Mouse (Mus musculus) kidney, embryonic 16.5 days (tissue): ENCODE results near the gene Zfp94. TPM values are rescaled to one million over a fixed set of nuclear protein-coding genes. Genes with fewer than 3 reads are reported as not detected.

Experiments
- ATAC-seq: fragments of 200-750 bp; cut with Nextera tagmentation; 2 replicates; pipeline ENCODE4 v1.8.0; 2017; ENCODE audit warnings: moderate TSS enrichment; ENCODE audit not compliant: low FRiP score, low TSS enrichment
- H3K27ac ChIP-seq: fragments of 300-500 bp; sonication (generic); 2 replicates; pipeline ENCODE4 v1.5.1; 2014; ENCODE audit warnings: low read length
- H3K27me3 ChIP-seq: fragments of 300-500 bp; sonication (generic); 2 replicates; pipeline ENCODE4 v1.6.1; 2014; ENCODE audit warnings: low read length, control low read depth, mixed read lengths; ENCODE audit not compliant: insufficient read depth
- H3K36me3 ChIP-seq: fragments of 300-500 bp; sonication (generic); 2 replicates; pipeline ENCODE4 v1.6.1; 2014; ENCODE audit warnings: low read length, control low read depth, mixed read lengths; ENCODE audit not compliant: insufficient read depth
- H3K4me1 ChIP-seq: fragments of 300-500 bp; sonication (generic); 2 replicates; pipeline ENCODE4 v1.6.1; 2014; ENCODE audit warnings: low read length, control low read depth, mixed read lengths; ENCODE audit not compliant: insufficient read depth
- H3K4me2 ChIP-seq: fragments of 300-500 bp; sonication (generic); replicated peaks from 2 replicates; pipeline ENCODE4 v1.6.1; 2014; ENCODE audit warnings: low read depth, low read length
- H3K4me3 ChIP-seq: fragments of 300-500 bp; sonication (generic); 2 replicates; pipeline ENCODE4 v1.5.1; 2014; ENCODE audit warnings: mild to moderate bottlenecking, low read length
- H3K9ac ChIP-seq: fragments of 300-500 bp; sonication (generic); replicated peaks from 2 replicates; pipeline ENCODE4 v1.6.1; 2014; ENCODE audit warnings: low read length
- H3K9me3 ChIP-seq: fragments of 300-500 bp; sonication (generic); 2 replicates; pipeline ENCODE4 v1.6.1; 2016; ENCODE audit warnings: low read length, control low read depth
- WGBS: fragments of 180-500 bp; shearing (Covaris S2); extraction: QIAGEN DNeasy Blood & Tissue Kit; methylation state at CpG from one replicate; pipeline ENCODE4 v1.1.7; 2014; 5-methylcytosine and 5-hydroxymethylcytosine counted together
- polyA plus RNA-seq: library from polyadenylated mRNA; unstranded; fragments of >200 nt; fragmentation: Nextera tagmentation; extraction: Ambion mirVana; gene quantifications from 2 replicates; pipeline ENCODE4 v1.2.1, GENCODE M21; 2015

Zfp94 gene
- polyA plus RNA-seq, 1 experiment from 2014 or later, result 13.9 TPM

DNA sequence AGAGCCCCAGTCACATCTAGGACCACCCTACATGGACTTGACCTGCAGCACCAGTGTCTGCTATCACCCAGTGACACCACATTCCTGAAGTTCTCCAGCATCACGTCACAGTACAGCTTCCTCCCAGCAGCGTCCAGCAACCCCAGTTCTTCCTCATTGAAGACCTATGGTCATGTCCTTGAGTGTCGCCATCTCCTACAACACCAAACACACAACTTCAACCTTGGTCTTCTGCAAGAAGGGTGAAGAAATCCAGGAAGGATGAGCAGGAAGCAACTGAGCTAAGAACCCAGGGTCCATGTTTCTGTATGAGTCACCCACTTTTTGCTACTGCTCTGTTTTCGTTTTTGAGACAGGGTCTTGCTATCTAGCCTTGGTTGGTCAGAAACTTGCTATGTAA, 6.1 kb upstream of the Zfp94 start:
- H3K4me3 ChIP-seq, result no peak overlapping the region
- no peak overlapping the region for H3K27ac ChIP-seq
- ATAC-seq, result no peak
- H3K4me2 ChIP-seq, result no peak overlapping the region
- WGBS, result 83% methylated on average over 4 of the region's 4 CpGs
- 0 out of 2 replicates have a peak, but pooled peaks cover 2% of the 10 kb centered on the region for H3K4me1 ChIP-seq
- H3K9ac ChIP-seq, result no peak overlapping the region
- no peaks in the 10 kb centered on the region for H3K36me3 ChIP-seq
- H3K27me3 ChIP-seq, result no peaks in the 10 kb centered on the region
- peaks cover 16% of the 10 kb centered on the region for H3K9me3 ChIP-seq

DNA sequence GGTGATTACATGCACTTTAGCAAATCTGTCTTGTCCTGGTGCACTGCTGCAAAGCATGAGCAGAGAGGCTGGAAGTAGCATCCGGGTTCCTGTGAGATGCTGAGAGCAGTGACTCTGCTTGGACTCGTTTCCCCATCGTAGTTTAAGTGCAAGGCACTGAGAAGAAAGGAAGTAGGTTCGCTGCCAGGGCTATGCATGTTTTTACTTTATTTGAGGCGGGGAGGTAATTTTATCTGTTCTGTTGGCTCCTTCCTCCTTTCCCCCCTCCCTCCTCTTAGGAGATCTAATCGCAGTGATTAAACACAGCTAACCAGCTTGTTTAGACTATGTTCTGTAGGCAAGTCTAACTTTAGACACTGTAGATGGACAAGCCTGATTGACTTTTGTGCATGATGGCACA, 2.5 kb upstream of the Zfp94 start:
- 52% methylated on average over 6 of the region's 6 CpGs for WGBS

DNA sequence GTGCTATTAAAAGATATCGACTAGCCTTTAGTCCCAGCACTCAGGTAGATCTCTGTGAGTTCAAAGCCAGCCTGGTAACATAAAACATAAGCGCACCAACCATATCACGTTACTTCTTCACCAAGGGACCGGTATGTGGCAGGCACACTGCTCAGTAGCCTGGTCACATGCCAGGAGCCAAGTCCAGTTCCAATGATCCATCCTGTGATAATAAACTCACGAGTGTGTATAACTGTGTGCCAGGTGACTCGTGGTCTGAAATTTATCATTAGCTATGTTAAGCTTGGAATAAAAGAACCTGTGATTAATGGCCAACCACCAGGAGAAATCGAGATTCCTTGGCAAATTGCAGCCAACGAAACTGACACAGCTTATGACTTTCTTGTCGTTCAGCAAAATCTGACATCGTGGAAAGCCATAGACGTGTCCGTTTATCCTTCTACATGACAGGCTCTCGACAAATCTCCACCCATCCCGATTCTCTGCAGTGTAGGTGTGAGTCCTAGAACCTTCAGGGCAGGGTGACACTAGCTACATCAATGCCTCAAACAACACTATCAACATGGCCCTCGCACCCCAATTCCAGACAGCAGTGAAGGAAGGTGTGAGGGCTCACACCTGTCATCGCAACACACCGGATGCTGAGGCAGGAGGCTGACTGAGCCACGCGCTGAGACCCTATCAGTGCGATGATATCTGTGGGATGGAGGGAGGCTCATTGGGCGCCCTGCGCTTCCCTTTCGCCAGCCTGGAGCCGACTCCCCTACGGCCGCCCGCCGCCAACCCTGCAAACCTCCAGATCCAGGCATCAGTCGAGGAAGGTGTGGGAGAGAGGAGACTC, 520 bp downstream of the Zfp94 start:
- WGBS, result 22% methylated on average over 29 of the region's 29 CpGs
- no peak; the same call in 1 of the 2 replicates for ATAC-seq

More for the DNA sequence above, 2.5 kb upstream of the Zfp94 start:
- no peak overlapping the region for H3K4me2 ChIP-seq
- H3K27me3 ChIP-seq, result no peaks in the 10 kb centered on the region
- no peak overlapping the region for H3K9ac ChIP-seq
- H3K9me3 ChIP-seq, result peaks cover 3% of the 10 kb centered on the region
- peaks cover 9% of the 10 kb centered on the region for H3K4me1 ChIP-seq
- no peak for ATAC-seq
- no peak overlapping the region for H3K4me3 ChIP-seq
- H3K27ac ChIP-seq, result no peak overlapping the region
- no peaks in the 10 kb centered on the region for H3K36me3 ChIP-seq

DNA sequence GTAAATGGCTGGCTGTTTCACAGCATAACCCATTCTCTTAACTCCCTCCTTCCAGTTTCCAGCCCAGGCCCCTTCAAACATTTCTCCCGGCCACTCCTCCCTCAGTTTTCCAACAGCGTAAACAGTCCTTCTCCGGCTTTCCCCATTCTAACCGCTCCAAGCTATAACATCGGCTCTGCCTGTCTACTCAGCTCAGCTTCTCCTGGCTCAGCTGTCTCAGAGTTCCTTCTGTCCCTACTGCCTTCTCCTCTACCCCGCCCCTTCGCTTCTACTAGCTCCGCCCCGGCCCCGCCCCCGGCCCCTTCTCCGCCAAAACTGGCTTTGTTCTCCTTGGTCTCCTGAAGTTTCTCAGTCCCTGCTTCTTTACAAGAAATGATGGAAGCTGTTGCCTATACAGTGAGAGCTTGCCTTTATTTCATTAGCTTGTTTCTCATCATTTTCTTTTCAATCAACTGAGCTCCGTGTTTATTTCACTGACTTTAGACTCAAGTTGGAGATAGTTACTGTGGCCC, 15.6 kb downstream of the Zfp94 start, which contains the start of gene Zfp61:
Gene Zfp61, minus strand, starts transcription at position 462 of the 512 bp plus-strand sequence.
- peaks cover 35% of the 10 kb centered on the region for H3K36me3 ChIP-seq
- WGBS, result 1% methylated on average over 13 of the region's 13 CpGs

More for the DNA sequence above, 520 bp downstream of the Zfp94 start:
- peaks cover 7% of the 10 kb centered on the region for H3K36me3 ChIP-seq
- H3K27me3 ChIP-seq, result no peaks in the 10 kb centered on the region
- H3K9me3 ChIP-seq, result no peaks in the 10 kb centered on the region
- peak overlapping the region; percentile 68; the same call in 1 of the 2 replicates for H3K27ac ChIP-seq
- H3K9ac ChIP-seq, result peak overlapping the region; percentile 79
- peak overlapping the region; percentile 84 for H3K4me2 ChIP-seq
- H3K4me1 ChIP-seq, result peaks cover 9% of the 10 kb centered on the region
- peak overlapping the region; percentile 66 for H3K4me3 ChIP-seq

DNA sequence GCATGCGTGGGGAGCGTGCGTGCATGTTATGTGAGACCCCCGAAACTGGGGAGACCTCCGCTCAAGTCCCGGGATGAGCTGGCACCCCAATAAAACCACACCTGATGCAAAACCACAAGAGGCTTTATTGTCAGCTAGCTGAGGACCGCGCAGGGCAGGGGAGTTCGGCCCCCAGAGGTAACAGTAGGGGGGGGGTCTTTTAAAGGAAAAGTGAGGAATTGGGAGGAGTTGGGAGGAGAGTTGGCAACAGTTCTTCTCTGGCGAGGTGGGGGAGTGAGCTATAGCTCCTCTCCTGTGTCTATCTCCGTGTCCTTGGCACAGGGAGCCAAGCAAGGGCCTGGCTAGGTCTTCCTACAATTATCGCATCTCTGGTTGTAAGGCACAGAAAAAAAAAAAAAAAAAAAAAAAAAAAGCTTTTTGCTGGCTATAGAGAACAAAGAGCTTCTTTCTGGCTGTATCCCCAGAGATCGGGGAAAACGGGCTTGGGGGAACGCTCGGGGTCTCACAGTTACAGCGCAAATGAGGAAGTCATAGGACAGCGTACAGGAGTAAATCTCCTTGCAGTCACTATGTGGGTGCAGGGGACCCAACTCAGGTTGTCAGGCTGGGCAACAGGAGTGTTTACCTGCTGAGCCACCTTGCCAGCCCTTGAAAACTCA, 16.5 kb downstream of the Zfp94 start:
- ATAC-seq, result peak; percentile 14; the same call in 1 of the 2 replicates
- peak overlapping the region; percentile 89 for H3K4me2 ChIP-seq
- H3K27me3 ChIP-seq, result no peaks in the 10 kb centered on the region
- peaks cover 44% of the 10 kb centered on the region for H3K36me3 ChIP-seq
- peak overlapping the region; percentile 97 for H3K27ac ChIP-seq
- WGBS, result 2% methylated on average over 18 of the region's 18 CpGs
- H3K9ac ChIP-seq, result peak overlapping the region; percentile 88
- peak overlapping the region; percentile 76 for H3K4me3 ChIP-seq
- H3K9me3 ChIP-seq, result no peaks in the 10 kb centered on the region
- H3K4me1 ChIP-seq, result peaks cover 19% of the 10 kb centered on the region

More for the DNA sequence above, 15.6 kb downstream of the Zfp94 start, which contains the start of gene Zfp61:
- peak within 1 kb of the TSS; percentile 88 for H3K9ac ChIP-seq
- peak within 1 kb of the TSS; percentile 89 for H3K4me2 ChIP-seq
- peak within 1 kb of the TSS; percentile 76 for H3K4me3 ChIP-seq
- peak; percentile 85 for ATAC-seq
- H3K27me3 ChIP-seq, result no peaks in the 10 kb centered on the region
- peaks cover 19% of the 10 kb centered on the region for H3K4me1 ChIP-seq
- no peaks in the 10 kb centered on the region for H3K9me3 ChIP-seq
- H3K27ac ChIP-seq, result peak within 1 kb of the TSS; percentile 81

DNA sequence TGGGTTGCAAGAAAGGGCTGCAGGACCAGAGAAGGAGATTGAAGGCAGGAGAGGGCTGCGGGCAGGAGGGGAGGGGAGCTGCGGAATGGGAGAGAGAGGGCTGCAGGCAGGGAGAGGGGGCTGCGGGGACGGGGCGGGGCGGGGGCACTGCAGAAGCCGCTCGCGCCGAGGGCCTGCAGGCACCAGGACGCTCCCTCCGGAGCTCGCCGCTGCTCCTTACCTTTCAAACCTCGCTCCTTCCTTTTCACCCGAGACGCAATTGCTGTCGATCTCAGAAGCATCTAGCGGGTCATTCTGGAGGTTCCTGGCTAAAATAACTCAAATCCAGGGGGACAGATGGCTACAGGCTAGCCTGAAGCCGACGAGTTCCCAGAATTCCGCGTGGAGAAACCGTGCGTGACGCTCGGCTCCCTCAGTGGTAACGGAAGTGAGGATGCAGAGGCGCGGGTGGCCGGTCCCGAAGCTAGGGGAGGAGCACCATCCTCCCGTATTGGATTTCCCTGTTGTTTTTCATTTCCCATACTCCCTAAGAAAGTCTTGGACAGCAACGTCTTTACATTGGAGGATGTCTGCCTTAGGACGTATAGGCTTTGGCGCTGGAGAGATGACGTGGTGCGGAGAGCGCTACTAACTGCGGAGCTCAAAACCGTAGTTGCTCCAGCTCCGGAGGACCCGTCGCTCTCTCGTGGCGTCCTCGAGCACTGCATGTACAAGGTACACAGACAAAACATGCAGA, 17.3 kb downstream of the Zfp94 start:
- peak overlapping the region; percentile 89 for H3K4me2 ChIP-seq
- ATAC-seq, result peak; percentile 90
- H3K4me3 ChIP-seq, result peak overlapping the region; percentile 76
- H3K36me3 ChIP-seq, result peaks cover 52% of the 10 kb centered on the region
- WGBS, result 0% methylated on average over 41 of the region's 47 CpGs
- H3K9me3 ChIP-seq, result no peaks in the 10 kb centered on the region
- peak overlapping the region; percentile 88 for H3K9ac ChIP-seq
- peak overlapping the region; percentile 97 for H3K27ac ChIP-seq
- H3K4me1 ChIP-seq, result peaks cover 19% of the 10 kb centered on the region
- no peaks in the 10 kb centered on the region for H3K27me3 ChIP-seq

DNA sequence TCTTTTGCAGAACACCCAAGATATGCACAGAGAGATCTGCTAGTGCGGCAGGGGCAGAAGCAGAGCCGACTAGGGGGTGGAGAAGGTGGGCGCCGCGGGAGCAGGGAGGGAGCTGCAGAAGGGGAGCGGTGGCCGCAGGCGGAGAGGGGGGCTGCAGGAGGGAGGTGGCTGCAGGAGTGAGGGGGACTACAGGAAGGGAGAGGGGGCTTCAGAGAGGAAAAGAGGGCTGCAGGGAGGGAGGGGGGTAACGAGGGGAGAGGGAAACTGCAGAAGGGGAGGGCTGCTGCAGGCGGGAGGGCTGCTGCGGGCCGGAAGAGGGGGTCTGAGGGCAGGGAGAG, 17.9 kb downstream of the Zfp94 start:
- H3K27me3 ChIP-seq, result no peaks in the 10 kb centered on the region
- H3K27ac ChIP-seq, result peak overlapping the region; percentile 97
- H3K4me3 ChIP-seq, result peak overlapping the region; percentile 76
- H3K9me3 ChIP-seq, result no peaks in the 10 kb centered on the region
- peak overlapping the region; percentile 89 for H3K4me2 ChIP-seq
- peak; percentile 23 for ATAC-seq
- H3K9ac ChIP-seq, result peak overlapping the region; percentile 88
- H3K4me1 ChIP-seq, result peaks cover 19% of the 10 kb centered on the region
- WGBS, result under 1% methylated on average over 10 of the region's 12 CpGs
- H3K36me3 ChIP-seq, result peaks cover 57% of the 10 kb centered on the region

DNA sequence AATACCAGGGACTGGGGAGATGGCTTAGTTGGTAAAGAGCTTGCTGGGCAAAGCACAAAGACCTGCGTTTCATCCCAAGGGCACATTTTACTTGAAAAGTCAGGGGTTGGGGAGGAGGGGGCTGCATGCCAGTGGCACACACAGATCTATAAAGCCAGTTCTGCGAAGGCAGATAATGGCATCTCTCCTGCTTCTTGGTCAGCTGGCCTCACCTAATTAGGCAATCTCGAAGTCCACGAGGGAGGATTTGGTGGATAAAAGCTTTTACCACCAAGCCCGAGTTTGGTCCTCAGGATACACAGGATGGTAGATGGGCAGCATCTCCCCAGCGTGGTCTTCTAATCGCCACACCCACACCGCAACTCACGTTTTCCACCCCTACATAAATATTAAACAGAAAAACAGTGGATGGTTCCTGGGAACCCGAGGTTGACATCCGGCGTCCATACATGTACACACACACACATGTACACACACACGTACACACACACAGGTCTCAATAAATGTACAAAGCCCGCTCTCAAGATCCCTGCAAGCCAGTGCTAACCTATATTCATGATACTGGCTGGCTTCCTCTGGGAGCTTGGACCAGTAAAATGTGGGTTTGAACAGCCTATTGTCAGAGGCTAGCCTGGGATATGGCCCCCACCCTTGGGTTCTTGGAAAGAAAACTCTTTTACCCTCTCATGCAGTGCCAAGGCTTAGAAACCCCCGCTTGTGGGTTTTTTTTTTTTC, 18.9 kb downstream of the Zfp94 start:
- WGBS, result 91% methylated on average over 15 of the region's 15 CpGs
- Histone ChIP-seq H3K27me3 (no peaks in the 10 kb centered on the region), H3K4me1 (peaks cover 19% of the 10 kb centered on the region), H3K9ac (peak overlapping the region; percentile 88), H3K36me3 (peaks cover 57% of the 10 kb centered on the region), H3K4me2 (peak overlapping the region; percentile 89), H3K4me3 (no peak overlapping the region; the same call in 1 of the 2 replicates), H3K27ac (no peak overlapping the region), H3K9me3 (no peaks in the 10 kb centered on the region)
- no peak for ATAC-seq

DNA sequence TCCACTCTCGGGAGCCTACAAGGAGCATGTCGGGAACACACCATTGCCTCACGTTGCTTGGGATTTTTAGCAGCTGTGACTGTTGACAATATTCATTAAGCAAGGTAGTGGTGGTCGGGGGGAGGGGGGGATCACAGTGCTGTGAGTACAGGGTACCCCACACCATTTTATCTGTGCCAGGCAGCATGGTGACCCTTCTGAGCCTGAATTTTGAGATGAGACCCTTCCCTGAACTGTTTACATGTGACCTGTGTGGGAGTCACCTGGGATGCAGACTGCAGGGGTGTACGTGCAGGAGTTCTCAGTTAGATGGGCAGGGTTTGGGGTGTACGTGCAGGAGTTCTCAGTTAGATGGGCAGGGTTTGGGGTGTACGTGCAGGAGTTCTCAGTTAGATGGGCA, 20.1 kb downstream of the Zfp94 start:
- no peak overlapping the region for H3K9ac ChIP-seq
- H3K4me2 ChIP-seq, result no peak overlapping the region
- no peak overlapping the region for H3K4me3 ChIP-seq
- H3K27me3 ChIP-seq, result no peaks in the 10 kb centered on the region
- no peak overlapping the region for H3K27ac ChIP-seq
- peaks cover 7% of the 10 kb centered on the region; the same call in 1 of the 2 replicates for H3K9me3 ChIP-seq
- ATAC-seq, result no peak
- peaks cover 19% of the 10 kb centered on the region for H3K4me1 ChIP-seq
- H3K36me3 ChIP-seq, result peaks cover 61% of the 10 kb centered on the region
- whole genome bisulfite sequencing, result 96% methylated on average over 7 of the region's 7 CpGs
